Mouse (Mus musculus) bone marrow, adult 2 months (tissue): Measurements from ENCODE around the gene Tuft1. TPM values are rescaled to one million over a fixed set of nuclear protein-coding genes. Genes with fewer than 3 reads are reported as not detected.
A peak's percentile ranks its signal among the peaks of the same experiment; 100 is the strongest.
"Not testable (repeated sequence)": the region's sequence is repeated elsewhere in the genome, so short reads cannot be mapped to it uniquely, and the experiment has no call there.

Experiments used
- H3K27ac ChIP-seq: fragments of 200-500 bp; 2 replicates; pipeline ENCODE4 v1.5.1; 2012; ENCODE audit warnings: low read depth, mild to moderate bottlenecking, control low read depth, inconsistent platforms, low read length; ENCODE audit not compliant: control insufficient read depth, poor library complexity, insufficient read depth
- H3K4me1 ChIP-seq: fragments of 200-500 bp; 2 replicates; pipeline ENCODE4 v1.6.1; 2011; ENCODE audit warnings: low read length; ENCODE audit not compliant: control insufficient read depth, insufficient read depth
- H3K4me3 ChIP-seq: fragments of 200-500 bp; replicated peaks from 2 replicates; pipeline ENCODE3; 2011; ENCODE audit warnings: mild to moderate bottlenecking, low read depth, low read length, control low read depth; ENCODE audit not compliant: control insufficient read depth
- CTCF ChIP-seq: fragments of 200-500 bp; IDR thresholded peaks from 2 replicates; pipeline ENCODE4 v1.5.1; 2011; ENCODE audit warnings: low read length, control low read depth; ENCODE audit not compliant: control insufficient read depth, insufficient read depth
- POLR2A ChIP-seq: fragments of 200-500 bp; IDR thresholded peaks from 2 replicates; pipeline ENCODE4 v1.6.1; 2011; ENCODE audit warnings: low read depth, mild to moderate bottlenecking, control low read depth, low read length, borderline replicate concordance; ENCODE audit not compliant: control insufficient read depth
- WGBS: fragments of 180-500 bp; shearing (Covaris S2); methylation state at CpG from one replicate; pipeline ENCODE4 v1.1.7; 2018; 5-methylcytosine and 5-hydroxymethylcytosine counted together
- polyA plus RNA-seq: library from polyadenylated mRNA; stranded (reverse); fragments of >200 nt; gene quantifications from 2 replicates; pipeline ENCODE4 v1.2.4, GENCODE M21; 2011; ENCODE audit warnings: low replicate concordance; ENCODE audit not compliant: missing spikeins, insufficient read depth, insufficient read length

Tuft1 gene
- polyA plus RNA-seq, 1 experiment = 7.4 TPM

GRCm38 (mm10) chr3:94659142-94659748, 573 bp upstream of the Tuft1 start:
- not testable (repeated sequence) for H3K4me1 ChIP-seq
- Histone ChIP-seq H3K4me3 (peak overlapping the region; percentile 21), H3K27ac (0 out of 2 replicates have a peak overlapping the region, but pooled peaks have one; percentile 8)
- WGBS = 28% methylated on average over 8 of the region's 10 CpGs

GRCm38 (mm10) chr3:94657852-94658739, 576 bp downstream of the Tuft1 start:
- WGBS = 8% methylated on average over 27 of the region's 47 CpGs

GRCm38 (mm10) chr3:94653967-94654366, 4.7 kb downstream of the Tuft1 start:
- H3K4me1 ChIP-seq, H3K27ac ChIP-seq, H3K4me3 ChIP-seq: not testable (repeated sequence)
- 73% methylated on average over 1 of the region's 1 CpGs for WGBS

More at GRCm38 (mm10) chr3:94657852-94658739, 576 bp downstream of the Tuft1 start:
- not testable (repeated sequence) for H3K4me1 ChIP-seq, H3K27ac ChIP-seq
- H3K4me3 ChIP-seq = peak overlapping the region; percentile 14

DNA sequence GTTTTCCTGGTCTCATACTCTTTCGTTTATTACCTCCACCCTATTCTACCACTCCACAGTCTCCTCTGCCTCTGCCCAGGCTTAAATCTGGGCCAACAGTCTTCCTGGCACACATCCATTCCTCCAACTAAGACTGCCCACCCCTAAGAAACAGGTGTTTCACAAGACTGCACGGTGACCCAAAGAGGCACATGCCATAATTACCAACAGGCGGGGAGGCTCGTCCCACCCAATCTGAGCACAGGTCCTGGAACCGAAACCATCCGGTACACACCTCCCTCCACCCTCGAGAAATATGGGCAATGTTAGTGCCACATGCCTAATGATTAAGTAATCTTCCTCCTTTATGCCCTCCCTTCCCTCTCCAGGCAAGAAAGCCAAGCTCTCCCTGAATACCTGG, 8.3 kb downstream of the Tuft1 start:
- Histone ChIP-seq H3K27ac (no peak overlapping the region), H3K4me3 (no peak overlapping the region), H3K4me1 (no peaks in the 10 kb centered on the region)
- 82% methylated on average over 7 of the region's 7 CpGs for WGBS
- TF ChIP-seq POLR2A (no peak), CTCF (no peak)

DNA sequence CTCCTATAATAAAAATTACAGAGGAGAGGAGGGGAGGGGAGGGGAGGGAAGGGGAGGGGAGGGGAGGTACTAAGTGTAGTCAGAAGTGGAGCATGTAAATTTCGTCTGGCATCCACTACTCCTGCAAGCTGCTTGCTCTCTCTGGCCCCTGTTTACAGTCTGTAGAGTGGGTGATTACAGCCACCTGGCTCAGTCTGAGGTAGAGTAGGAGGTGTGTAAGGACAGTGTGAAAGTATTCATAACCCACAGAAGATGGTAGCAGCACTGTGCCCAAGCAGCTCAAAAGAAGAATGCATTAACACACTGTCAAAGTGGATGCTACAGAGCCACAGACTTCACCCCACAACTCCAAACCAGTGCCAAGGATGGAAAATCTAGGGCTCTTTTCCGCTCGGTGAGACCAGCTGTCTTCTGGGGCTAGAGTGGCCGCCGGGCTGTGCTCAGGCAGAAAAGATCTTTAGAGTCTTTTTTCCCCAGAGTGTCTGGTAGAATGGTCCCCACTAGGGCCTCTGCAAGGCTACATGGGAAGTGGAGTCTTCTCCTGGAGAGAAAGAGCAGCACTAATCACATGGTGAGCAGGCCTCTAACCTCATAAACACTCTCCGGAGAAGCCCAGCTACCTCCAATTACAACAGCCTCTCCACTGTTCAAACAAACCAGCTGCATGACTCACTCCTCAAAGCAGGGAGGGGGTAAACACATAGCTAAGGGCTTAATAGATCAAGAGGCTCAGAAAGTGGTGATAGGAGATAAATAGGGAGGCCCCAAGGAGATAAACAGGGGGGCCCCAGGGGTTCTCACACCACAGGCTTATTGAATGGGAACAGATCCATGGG, 9.7 kb downstream of the Tuft1 start:
- Histone ChIP-seq H3K4me1 (no peaks in the 10 kb centered on the region), H3K4me3 (no peak overlapping the region), H3K27ac (no peak overlapping the region)
- TF ChIP-seq POLR2A = no peak
- TF ChIP-seq CTCF = no peak
- 79% methylated on average over 6 of the region's 6 CpGs for whole genome bisulfite sequencing

DNA sequence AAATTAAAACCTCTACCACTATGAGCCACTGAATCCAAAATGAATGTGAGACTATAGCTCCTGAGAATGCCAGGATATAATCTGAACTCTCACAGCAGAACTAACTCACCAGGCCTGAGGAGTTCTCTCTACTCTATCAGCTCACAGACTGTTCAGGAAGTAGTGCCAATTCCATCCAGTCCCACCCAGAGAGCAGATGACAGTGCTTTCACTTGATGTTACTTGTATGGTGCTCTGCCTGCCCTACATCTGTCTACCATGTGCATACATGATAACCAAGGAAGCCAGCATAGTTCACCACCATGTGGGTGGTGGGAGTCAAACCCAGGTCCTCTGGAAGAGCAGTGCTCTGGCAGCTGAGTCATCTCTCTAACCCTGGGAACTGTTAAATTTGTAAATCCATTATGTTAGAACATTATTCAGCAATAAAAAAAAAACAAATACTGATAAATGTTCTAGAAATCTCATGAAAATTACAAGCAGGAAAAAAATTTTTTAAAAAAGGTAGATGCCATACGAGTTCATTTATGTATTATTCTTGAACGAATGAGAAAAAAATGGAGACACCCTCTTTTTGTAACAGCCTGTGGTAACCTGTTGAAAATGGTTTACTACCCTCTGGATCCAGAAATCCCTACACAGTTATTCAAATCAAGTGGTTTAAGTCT, 16.0 kb downstream of the Tuft1 start, which contains the start of gene Gm10972:
Gene Gm10972 (plus strand): TSS at position 618 of the 668 bp plus-strand sequence.
- WGBS = 87% methylated on average over 2 of the region's 2 CpGs
- not testable (repeated sequence) for H3K4me3 ChIP-seq, H3K4me1 ChIP-seq, H3K27ac ChIP-seq

GRCm38 (mm10) chr3:94629876-94630275, 28.8 kb downstream of the Tuft1 start:
- no peak overlapping the region for H3K27ac ChIP-seq
- H3K4me3 ChIP-seq = no peak overlapping the region
- WGBS = 74% methylated on average over 3 of the region's 3 CpGs
- H3K4me1 ChIP-seq = no peaks in the 10 kb centered on the region
- TF ChIP-seq POLR2A = no peak

- H3K4me1 ChIP-seq = no peaks in the 10 kb centered on the region
- 95% methylated on average over 5 of the region's 5 CpGs for WGBS
- TF ChIP-seq POLR2A (no peak), CTCF (no peak)
- no peak overlapping the region for H3K27ac ChIP-seq
- no peak overlapping the region for H3K4me3 ChIP-seq
Observed at GRCm38 (mm10) chr3:94628712-94629111, 30.0 kb downstream of the Tuft1 start.
